In genomic region chr2:153342602-153343001, GRCm38 (mm10) we compare ENCODE assay signal across 18 mouse cellular contexts. TPM values are rescaled to one million over a fixed set of nuclear protein-coding genes. Genes with fewer than 3 reads are reported as not detected.
A peak's percentile ranks its signal among the peaks of the same experiment; 100 is the strongest.
DNase-seq lines count a peak whose midpoint lies in the region; ATAC-seq and TF ChIP-seq lines count a peak whose summit lies in the region.
"Had no signal": no experiment of that assay in that cellular context is flagged by ENCODE, and none has a peak within 500 bp of the region (broad histone marks: within the 10 kb centered on the region; RNA-seq: fewer than 3 reads in every experiment).

No protein-coding gene starts in this region.

- WGBS in liver, embryonic 14.5 days (ENCODE audit: insufficient replicate concordance): 16% methylated on average over 3 of the region's 3 CpGs

- H3K27ac ChIP-seq in CH12.LX (ENCODE audit: insufficient read depth, low read depth): no peak overlapping the region
- H3K27ac ChIP-seq in liver, embryonic 14.5 days: peak overlapping the region; percentile 37
- H3K27ac ChIP-seq: heart, adult 2 months; hindbrain, embryonic 14.5 days; layer of hippocampus, adult 2 months had no signal

- H3K27me3 ChIP-seq in CH12.LX (replicated peaks): no peaks in the 10 kb centered on the region
- H3K27me3 ChIP-seq in liver, embryonic 14.5 days (ENCODE audit: control insufficient read depth, insufficient read depth, low read length): no peaks in the 10 kb centered on the region

- H3K36me3 ChIP-seq in CH12.LX (replicated peaks in 1 of 2; ENCODE audit: control insufficient read depth in 1 of 2, insufficient read depth in 1 of 2, low read length in 1 of 2): peaks cover 0 to 7% of the 10 kb centered on the region in 2 experiments
- H3K36me3 ChIP-seq in liver, embryonic 14.5 days (replicated peaks; ENCODE audit: control insufficient read depth, insufficient read depth, low read depth): no peaks in the 10 kb centered on the region

- no peak for TF ChIP-seq POLR2A in CH12.LX (IDR thresholded peaks at IDR 0.05; ENCODE audit: low read depth, low read length)

- no peak overlapping the region for H3K4me3 ChIP-seq in CH12.LX (replicated peaks in 1 of 3; ENCODE audit: low read depth in 2 of 3, low read length in 2 of 3, poor library complexity in 1 of 3)
- no peak overlapping the region for H3K4me3 ChIP-seq in liver, embryonic 14.5 days (ENCODE audit: insufficient read depth in 1 of 2, low read depth in 2 of 2, low read length in 2 of 2)
- H3K4me3 ChIP-seq: heart, adult 2 months; layer of hippocampus, adult 2 months had no signal

- TF ChIP-seq EP300 in CH12.LX (IDR thresholded peaks at IDR 0.05; ENCODE audit: low read length): no peak
- peak; percentile 56; the same call in 1 of the 2 replicates for TF ChIP-seq EP300 in liver, embryonic 14.5 days (IDR thresholded peaks at IDR 0.05; ENCODE audit: low read depth)

- dilution Hi-C loops in CH12.LX (cut with MboI; ENCODE audit: extremely low pct_ligation_motif_present, extremely low pct_unique_long_range_greater_than_20kb, low sequenced_read_pairs): no loop called here

- TF ChIP-seq CTCF in CH12.LX (conservative IDR thresholded peaks at IDR 0.05 in 1 of 2, IDR thresholded peaks at IDR 0.05 in 1 of 2; ENCODE audit: low read depth in 2 of 2, low read length in 2 of 2): no peak
- no peak for TF ChIP-seq CTCF in liver, embryonic 14.5 days (IDR thresholded peaks at IDR 0.05; ENCODE audit: low read depth)

- peaks cover 4 to 8% of the 10 kb centered on the region in 2 experiments; a peak in 3 of 4 replicates for H3K4me1 ChIP-seq in CH12.LX (ENCODE audit: control insufficient read depth in 1 of 2, insufficient read depth in 2 of 2)
- H3K4me1 ChIP-seq in liver, embryonic 14.5 days (replicated peaks; ENCODE audit: control insufficient read depth in 2 of 2, insufficient read depth in 2 of 2, low read length in 1 of 2): peaks cover 23 to 36% of the 10 kb centered on the region in 2 experiments

- DNase-seq in adrenal gland, adult 2 months: peak; percentile 71
- DNase-seq in adrenal gland, adult 18-20 months (ENCODE audit: low spot score in 2 of 2): no peak
- DNase-seq in CH12.LX (ENCODE audit: extremely low read depth): no peak
- DNase-seq in c-Kit-positive CD71-positive TER-119-positive erythroid progenitor cells, embryonic 14.5 days (ENCODE audit: low spot score): peak; percentile 57
- peak in 2 of 3 experiments; percentile 37 to 39 for DNase-seq in liver, embryonic 14.5 days (ENCODE audit: low read depth in 3 of 3, low spot score in 3 of 3)
- no peak for DNase-seq in kidney, postnatal 25 days
- no peak for DNase-seq in kidney, postnatal 36 days
- no peak for DNase-seq in kidney, postnatal 14 days
- DNase-seq: cerebellum, postnatal 14 days; heart, adult 2 months; kidney, adult 9 months; lung, postnatal 4 days; midbrain, embryonic 14.5 days; right cerebral cortex, postnatal 14 days; thymus, postnatal 4 days had no signal

- ATAC-seq in liver, embryonic 14.5 days (ENCODE audit: insufficient read depth): no peak
- ATAC-seq: forebrain, embryonic 16.5 days had no signal

- H3K9me3 ChIP-seq in CH12.LX (replicated peaks; ENCODE audit: low read length): no peaks in the 10 kb centered on the region
- H3K9me3 ChIP-seq in liver, embryonic 14.5 days (ENCODE audit: control insufficient read depth, low read length): no peaks in the 10 kb centered on the region

- in situ Hi-C loops in CH12.LX (cut with MboI; ENCODE audit: low pct_ligation_motif_present, low pct_unique_long_range_greater_than_20kb, low sequenced_read_pairs): no loop called here

- no peak overlapping the region for H3K9ac ChIP-seq in CH12.LX (ENCODE audit: insufficient read depth, low read depth)
- no peak overlapping the region for H3K9ac ChIP-seq in liver, embryonic 14.5 days (replicated peaks)
- H3K9ac ChIP-seq: hindbrain, embryonic 14.5 days had no signal

- peaks cover 16% of the 10 kb centered on the region for H3K79me2 ChIP-seq in CH12.LX (replicated peaks; ENCODE audit: control insufficient read depth, extremely low read depth, insufficient read depth, poor library complexity, severe bottlenecking)

- H3K4me2 ChIP-seq in CH12.LX (ENCODE audit: insufficient read depth, low read depth, poor library complexity, severe bottlenecking): no peak overlapping the region
- peak overlapping the region; percentile 3; the same call in 1 of the 2 replicates for H3K4me2 ChIP-seq in liver, embryonic 14.5 days (ENCODE audit: low read depth)
- H3K4me2 ChIP-seq: hindbrain, embryonic 14.5 days had no signal

- TF ChIP-seq RAD21 in CH12.LX (IDR thresholded peaks at IDR 0.05; ENCODE audit: low read depth, low read length): no peak

TF ChIP-seq in CH12.LX, 34 proteins besides CTCF, POLR2A, EP300 and RAD21:
- no peak for TF ChIP-seq KAT2A (IDR thresholded peaks at IDR 0.05; ENCODE audit: insufficient replicate concordance, low read length)
- no peak for TF ChIP-seq CHD1 (IDR thresholded peaks at IDR 0.05; ENCODE audit: low read depth, low read length)
- no peak for TF ChIP-seq ZC3H11A (IDR thresholded peaks at IDR 0.05; ENCODE audit: low read depth, low read length)
- TF ChIP-seq GABPA (IDR thresholded peaks at IDR 0.05; ENCODE audit: insufficient replicate concordance, low read depth, low read length): no peak
- TF ChIP-seq ZKSCAN1 (IDR thresholded peaks at IDR 0.05; ENCODE audit: borderline replicate concordance, low read depth, low read length): no peak
- peak; percentile 29; the same call in 1 of the 2 replicates for TF ChIP-seq JUN (IDR thresholded peaks at IDR 0.05; ENCODE audit: insufficient read depth, low read depth, low read length)
TF ChIP-seq in CH12.LX: peak in this region for 1.

RNA-seq across cellular contexts. Expression of gene Asxl1, which starts 3.0 kb away (rescaled TPM):
- total RNA-seq in adrenal gland, adult 2 months (2021): 10 to 100 TPM; 20.5 to 24.7 TPM
- polyA plus RNA-seq in adrenal gland, adult 2 months (2012; rRNA removed): 7.3 and 7.5 TPM in 2 replicates
- 10 to 100 TPM; 15.4 to 20.9 TPM for total RNA-seq in adrenal gland, adult 18-20 months (2021)
- total RNA-seq in CH12.LX (2012; rRNA removed) (18.0 and 19.0 TPM in 2 replicates), CH12.LX (2014; rRNA removed) (12.7 and 13.2 TPM in 2 replicates)
- 28.3 and 31.1 TPM in 2 replicates for polyA plus RNA-seq in CH12.LX (2012; ENCODE audit: insufficient read length, low read depth)
- 6.4 and 7.7 TPM in 2 replicates for polyA plus RNA-seq in liver, embryonic 14.5 days (2012; rRNA removed)
- polyA plus RNA-seq in liver, embryonic 14.5 days (2014; fragmentation: Nextera tagmentation; extraction: Ambion mirVana): 6.4 and 6.5 TPM in 2 replicates

RNA-seq across cellular contexts. Expression of gene Kif3b, which starts 51.4 kb away (rescaled TPM):
- total RNA-seq in adrenal gland, adult 2 months (2021): 10 to 100 TPM; 26.3 to 29.5 TPM
- polyA plus RNA-seq in adrenal gland, adult 2 months (2012; rRNA removed): 3.7 and 4.3 TPM in 2 replicates
- 10 to 100 TPM; 21.4 to 25.3 TPM for total RNA-seq in adrenal gland, adult 18-20 months (2021)
- 9.9 and 10.6 TPM in 2 replicates for total RNA-seq in CH12.LX (2012; rRNA removed)
- 8.5 and 9.1 TPM in 2 replicates for total RNA-seq in CH12.LX (2014; rRNA removed)
- polyA plus RNA-seq in CH12.LX (2012; ENCODE audit: insufficient read length, low read depth): 15.8 and 16.5 TPM in 2 replicates
- 2.0 and 2.5 TPM in 2 replicates for polyA plus RNA-seq in liver, embryonic 14.5 days (2012; rRNA removed)
- polyA plus RNA-seq in liver, embryonic 14.5 days (2014; fragmentation: Nextera tagmentation; extraction: Ambion mirVana): 1.4 and 1.8 TPM in 2 replicates

Comparison
In these comparisons a context has a peak if more than half of its experiments do, and no peak if none do; other contexts are left out.
1. DNase-seq: peak in adrenal gland, adult 2 months (single experiment), c-Kit-positive CD71-positive TER-119-positive erythroid progenitor cells, embryonic 14.5 days (single experiment) and liver, embryonic 14.5 days (2 of 3); none in adrenal gland, adult 18-20 months (0 of 2), CH12.LX (single experiment), kidney, postnatal 25 days (0 of 2), kidney, postnatal 36 days (0 of 2) and kidney, postnatal 14 days (single experiment).